Mouse (Mus musculus) neural tube, embryonic 14.5 days (tissue): ENCODE results near the gene Gsk3b. TPM values are rescaled to one million over a fixed set of nuclear protein-coding genes. Genes with fewer than 3 reads are reported as not detected.

Experiments
- ATAC-seq: fragments of 200-750 bp; cut with Nextera tagmentation; 2 replicates; pipeline ENCODE4 v1.8.0; 2017; ENCODE audit warnings: low read depth, mild to moderate bottlenecking, moderate TSS enrichment, moderate library complexity
- H3K27ac ChIP-seq: fragments of 300-500 bp; sonication (generic); 2 replicates; pipeline ENCODE4 v1.5.1; 2014; ENCODE audit warnings: low read depth, mild to moderate bottlenecking, control low read depth, low read length, moderate library complexity, mixed read lengths
- H3K27me3 ChIP-seq: fragments of 300-500 bp; sonication (generic); 2 replicates; pipeline ENCODE4 v1.6.1; 2014; ENCODE audit warnings: low read length; ENCODE audit not compliant: control insufficient read depth, insufficient read depth
- H3K36me3 ChIP-seq: fragments of 300-500 bp; sonication (generic); 2 replicates; pipeline ENCODE4 v1.6.1; 2014; ENCODE audit warnings: low read length, mixed read lengths; ENCODE audit not compliant: control insufficient read depth, insufficient read depth
- H3K4me1 ChIP-seq: fragments of 300-500 bp; sonication (generic); 2 replicates; pipeline ENCODE4 v1.6.1; 2014; ENCODE audit warnings: low read length; ENCODE audit not compliant: control insufficient read depth, insufficient read depth
- H3K4me2 ChIP-seq: fragments of 300-500 bp; sonication (generic); 2 replicates; pipeline ENCODE4 v1.6.1; 2014; ENCODE audit warnings: mild to moderate bottlenecking, low read depth, low read length, control low read depth
- H3K4me3 ChIP-seq: fragments of 300-500 bp; sonication (generic); 2 replicates; pipeline ENCODE4 v1.5.1; 2014; ENCODE audit warnings: low read depth, low read length, control low read depth, mixed read lengths
- H3K9ac ChIP-seq: fragments of 300-500 bp; sonication (generic); replicated peaks from 2 replicates; pipeline ENCODE4 v1.6.1; 2014; ENCODE audit warnings: low read depth, mild to moderate bottlenecking, control low read depth, low read length, mixed read lengths
- H3K9me3 ChIP-seq: fragments of 300-500 bp; sonication (generic); 2 replicates; pipeline ENCODE4 v1.6.1; 2016; ENCODE audit warnings: low read length; ENCODE audit not compliant: control insufficient read depth
- WGBS: fragments of 180-500 bp; shearing (Covaris S2); extraction: QIAGEN DNeasy Blood & Tissue Kit; methylation state at CpG from one replicate; pipeline ENCODE4 v1.1.7; 2014; 5-methylcytosine and 5-hydroxymethylcytosine counted together
- polyA plus RNA-seq: library from polyadenylated mRNA; unstranded; fragments of >200 nt; fragmentation: Nextera tagmentation; extraction: Ambion mirVana; gene quantifications from 2 replicates; pipeline ENCODE4 v1.2.1, GENCODE M21; 2014

Gsk3b gene
- polyA plus RNA-seq, 1 experiment from 2014 or later: 209 TPM

- 86% methylated on average over 2 of the region's 2 CpGs for WGBS
- Histone ChIP-seq H3K27me3 (no peaks in the 10 kb centered on the region), H3K4me3 (no peak overlapping the region), H3K4me1 (no peaks in the 10 kb centered on the region), H3K9me3 (no peaks in the 10 kb centered on the region), H3K9ac (no peak overlapping the region), H3K4me2 (no peak overlapping the region), H3K36me3 (no peaks in the 10 kb centered on the region), H3K27ac (no peak overlapping the region)
- no peak for ATAC-seq
Observed at GRCm38 (mm10) chr16:38274737-38275136, 185.9 kb downstream of the Gsk3b start.

DNA sequence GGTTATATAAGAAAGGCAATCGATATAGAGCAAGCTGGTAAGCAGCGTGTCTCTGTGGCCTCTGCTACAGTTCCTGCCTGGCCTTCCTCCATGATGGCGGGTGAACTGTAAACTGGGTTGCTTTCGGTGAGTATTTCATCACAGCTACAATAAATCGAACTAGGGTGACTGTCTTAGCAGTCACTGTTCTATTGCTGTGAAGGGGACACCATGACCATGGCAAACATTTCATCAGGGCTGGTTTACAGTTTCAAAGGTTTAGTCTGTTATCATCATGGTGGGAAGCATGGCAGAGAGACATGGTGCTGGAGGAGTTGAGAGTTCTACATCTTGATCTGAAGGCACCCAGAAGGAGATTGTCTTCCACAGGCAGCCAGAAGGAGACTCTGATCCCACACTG lies 191.0 kb downstream of the Gsk3b start:
- no peaks in the 10 kb centered on the region for H3K27me3 ChIP-seq
- H3K9ac ChIP-seq: no peak overlapping the region
- no peaks in the 10 kb centered on the region for H3K4me1 ChIP-seq
- H3K27ac ChIP-seq: no peak overlapping the region
- no peaks in the 10 kb centered on the region for H3K36me3 ChIP-seq
- whole genome bisulfite sequencing: 94% methylated on average over 5 of the region's 5 CpGs
- no peak overlapping the region for H3K4me3 ChIP-seq
- H3K4me2 ChIP-seq: no peak overlapping the region
- no peaks in the 10 kb centered on the region for H3K9me3 ChIP-seq
- no peak for ATAC-seq

DNA sequence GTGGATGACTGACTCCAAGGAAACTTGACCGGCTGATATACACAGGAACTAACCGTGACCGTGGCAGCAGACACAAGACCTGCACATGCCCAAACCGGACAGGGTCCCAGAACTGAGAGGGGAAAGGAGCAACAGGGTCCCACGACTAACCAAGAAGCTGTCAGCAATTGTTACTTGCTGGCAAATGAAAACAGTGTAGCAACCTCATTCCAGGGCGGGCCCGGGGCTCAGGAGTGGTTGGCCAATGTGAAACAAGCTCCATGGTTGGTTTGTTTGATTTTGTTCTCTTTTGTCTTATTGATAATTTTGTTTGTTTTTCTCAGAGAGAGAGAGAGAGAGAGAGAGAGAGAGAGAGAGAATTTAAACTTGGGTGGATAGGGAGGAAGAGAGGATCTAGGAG lies 192.2 kb downstream of the Gsk3b start:
- H3K4me3 ChIP-seq: no peak overlapping the region
- no peak for ATAC-seq
- WGBS: 85% methylated on average over 7 of the region's 7 CpGs
- H3K36me3 ChIP-seq: no peaks in the 10 kb centered on the region
- H3K9ac ChIP-seq: no peak overlapping the region
- no peak overlapping the region for H3K4me2 ChIP-seq
- H3K9me3 ChIP-seq: no peaks in the 10 kb centered on the region
- H3K4me1 ChIP-seq: no peaks in the 10 kb centered on the region
- no peaks in the 10 kb centered on the region for H3K27me3 ChIP-seq
- no peak overlapping the region for H3K27ac ChIP-seq

- Histone ChIP-seq H3K9ac (no peak overlapping the region), H3K4me1 (no peaks in the 10 kb centered on the region), H3K27me3 (no peaks in the 10 kb centered on the region), H3K4me2 (no peak overlapping the region), H3K27ac (no peak overlapping the region), H3K36me3 (no peaks in the 10 kb centered on the region), H3K4me3 (no peak overlapping the region), H3K9me3 (no peaks in the 10 kb centered on the region)
- 82% methylated on average over 7 of the region's 7 CpGs for WGBS
- no peak for ATAC-seq
Observed at GRCm38 (mm10) chr16:38282559-38283160, 193.9 kb downstream of the Gsk3b start.

DNA sequence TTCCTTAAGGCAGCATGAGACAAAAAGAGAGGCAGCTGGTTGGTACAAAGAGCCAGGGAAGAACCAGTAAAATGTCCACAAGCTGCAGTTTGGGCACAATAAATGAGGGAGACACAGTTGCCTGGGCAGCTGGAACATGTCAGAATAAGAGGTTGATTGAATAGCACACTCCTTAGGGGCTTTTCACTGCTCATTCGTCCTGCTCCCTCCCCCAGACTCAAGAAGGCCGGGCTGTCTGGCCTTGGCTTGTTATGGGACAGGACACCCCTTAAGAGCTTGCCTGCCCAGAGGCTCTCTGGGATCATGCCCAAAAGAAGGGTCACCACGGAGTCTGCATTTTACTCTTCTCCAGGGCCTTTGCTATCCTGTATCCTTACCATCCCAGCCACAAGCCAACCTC lies 194.5 kb downstream of the Gsk3b start:
- H3K27me3 ChIP-seq: no peaks in the 10 kb centered on the region
- H3K4me3 ChIP-seq: no peak overlapping the region
- no peaks in the 10 kb centered on the region for H3K9me3 ChIP-seq
- ATAC-seq: no peak
- WGBS: 28% methylated on average over 3 of the region's 3 CpGs
- no peaks in the 10 kb centered on the region for H3K36me3 ChIP-seq
- no peak overlapping the region for H3K27ac ChIP-seq
- H3K4me2 ChIP-seq: no peak overlapping the region
- H3K4me1 ChIP-seq: no peaks in the 10 kb centered on the region
- H3K9ac ChIP-seq: no peak overlapping the region

- no peak overlapping the region for H3K4me3 ChIP-seq
- no peaks in the 10 kb centered on the region for H3K4me1 ChIP-seq
- no peaks in the 10 kb centered on the region for H3K9me3 ChIP-seq
Observed at GRCm38 (mm10) chr16:38285801-38286200, 197.0 kb downstream of the Gsk3b start.

GRCm38 (mm10) chr16:38286541-38286940 lies 197.7 kb downstream of the Gsk3b start:
- no peaks in the 10 kb centered on the region for H3K9me3 ChIP-seq
- WGBS: 72% methylated on average over 4 of the region's 4 CpGs

More at GRCm38 (mm10) chr16:38285801-38286200, 197.0 kb downstream of the Gsk3b start:
- no peaks in the 10 kb centered on the region for H3K27me3 ChIP-seq
- no peak overlapping the region for H3K4me2 ChIP-seq
- 78% methylated on average over 7 of the region's 7 CpGs for WGBS
- no peak overlapping the region for H3K9ac ChIP-seq
- H3K36me3 ChIP-seq: no peaks in the 10 kb centered on the region
- no peak for ATAC-seq
- no peak overlapping the region for H3K27ac ChIP-seq

DNA sequence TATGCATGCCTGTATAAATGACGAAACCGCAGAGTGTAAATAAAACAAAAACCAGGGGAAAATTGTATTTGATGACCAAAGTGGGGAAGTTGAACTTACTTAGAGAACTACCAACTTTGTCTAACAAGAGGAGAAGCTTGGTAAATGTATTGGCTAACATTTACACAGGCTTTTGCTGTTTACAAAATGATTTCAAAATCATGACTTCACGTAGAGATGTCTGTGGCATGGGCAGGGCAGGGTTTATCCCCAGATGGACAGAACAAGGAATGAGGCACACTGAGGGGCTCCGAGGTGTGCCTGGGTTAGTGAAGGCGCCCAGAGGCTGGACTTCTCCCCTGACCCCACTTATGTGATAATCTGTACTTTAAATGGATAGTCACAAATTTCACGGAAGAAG lies 198.6 kb downstream of the Gsk3b start:
- WGBS: 88% methylated on average over 6 of the region's 6 CpGs
- ATAC-seq: no peak
- Histone ChIP-seq H3K36me3 (no peaks in the 10 kb centered on the region), H3K4me2 (no peak overlapping the region), H3K9me3 (no peaks in the 10 kb centered on the region), H3K4me1 (no peaks in the 10 kb centered on the region), H3K4me3 (no peak overlapping the region), H3K27me3 (no peaks in the 10 kb centered on the region), H3K9ac (no peak overlapping the region), H3K27ac (no peak overlapping the region)

More at GRCm38 (mm10) chr16:38286541-38286940, 197.7 kb downstream of the Gsk3b start:
- H3K4me1 ChIP-seq: no peaks in the 10 kb centered on the region
- no peak overlapping the region for H3K4me3 ChIP-seq
- no peak overlapping the region for H3K27ac ChIP-seq
- no peak overlapping the region for H3K4me2 ChIP-seq
- ATAC-seq: no peak
- no peaks in the 10 kb centered on the region for H3K36me3 ChIP-seq
- no peak overlapping the region for H3K9ac ChIP-seq
- no peaks in the 10 kb centered on the region for H3K27me3 ChIP-seq

GRCm38 (mm10) chr16:38287762-38288161 lies 199.0 kb downstream of the Gsk3b start:
- Histone ChIP-seq H3K27ac (no peak overlapping the region), H3K9me3 (no peaks in the 10 kb centered on the region), H3K27me3 (no peaks in the 10 kb centered on the region), H3K4me1 (no peaks in the 10 kb centered on the region), H3K9ac (no peak overlapping the region), H3K4me2 (no peak overlapping the region), H3K4me3 (no peak overlapping the region), H3K36me3 (no peaks in the 10 kb centered on the region)
- no peak for ATAC-seq
- 92% methylated on average over 3 of the region's 3 CpGs for WGBS
